Mouse (Mus musculus) adrenal gland, postnatal 4 days (tissue): ENCODE measurements around the gene Evx2. TPM values are rescaled to one million over a fixed set of nuclear protein-coding genes. Genes with fewer than 3 reads are reported as not detected.

ENCODE experiments used
- DNase-seq, 2 experiments: peaks; one replicate each; pipeline ENCODE4 v3.0.0; 2021 to 2022; ENCODE audit warnings: low spot score in 2 of 2, mixed read lengths in 2 of 2
- microRNA-seq: library from miRNA; unstranded; fragments of <30 nt; microRNA quantifications from one replicate; pipeline ENCODE4 v1.2.0, GENCODE M21; 2021
- total RNA-seq, 2 experiments: library from RNA; stranded (reverse); gene quantifications; 2 replicates each; pipeline ENCODE4 v1.2.3; 2021

The Evx2 gene
- total RNA-seq, 2 experiments from 2014 or later = not detected

DNA sequence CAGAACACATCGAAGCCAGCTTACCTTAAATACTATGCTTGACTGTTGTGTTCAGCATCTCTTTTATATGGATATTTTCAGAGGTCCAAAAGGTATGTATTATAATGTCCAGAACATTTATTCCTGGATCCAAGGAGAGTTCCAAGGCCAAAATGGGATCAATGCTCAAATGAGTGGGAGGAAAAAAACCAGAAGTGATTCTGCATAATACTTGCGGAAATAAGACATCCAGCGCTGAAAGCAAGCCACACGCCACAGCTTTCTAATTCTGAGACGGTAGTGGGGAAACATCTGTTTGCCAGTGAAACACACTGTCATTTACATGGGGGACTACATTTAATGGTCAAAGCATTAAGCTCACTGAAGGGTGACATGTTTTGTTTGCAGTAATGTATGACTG is 16.9 kb downstream of the Evx2 start:
- no peak for DNase-seq

DNA sequence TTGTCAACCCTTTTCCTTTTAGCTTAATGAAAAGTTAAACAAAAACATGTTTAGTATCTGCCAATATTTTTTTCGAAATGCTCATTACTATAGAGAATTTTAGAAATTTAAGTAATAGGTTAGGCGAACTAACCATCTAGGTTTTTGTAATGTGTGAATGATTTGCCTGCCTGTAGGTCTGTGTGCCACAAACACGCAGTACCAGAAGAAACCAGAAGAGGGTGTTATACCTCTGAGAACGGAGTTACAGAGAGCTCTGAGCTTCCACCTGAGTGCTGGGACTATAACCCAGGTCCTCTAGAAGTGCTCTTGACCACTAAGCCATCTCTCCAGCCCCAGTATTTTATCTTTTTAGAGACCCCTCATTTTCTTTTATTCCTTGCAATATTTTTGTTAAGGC is 23.9 kb downstream of the Evx2 start:
- DNase-seq = no peak

DNA sequence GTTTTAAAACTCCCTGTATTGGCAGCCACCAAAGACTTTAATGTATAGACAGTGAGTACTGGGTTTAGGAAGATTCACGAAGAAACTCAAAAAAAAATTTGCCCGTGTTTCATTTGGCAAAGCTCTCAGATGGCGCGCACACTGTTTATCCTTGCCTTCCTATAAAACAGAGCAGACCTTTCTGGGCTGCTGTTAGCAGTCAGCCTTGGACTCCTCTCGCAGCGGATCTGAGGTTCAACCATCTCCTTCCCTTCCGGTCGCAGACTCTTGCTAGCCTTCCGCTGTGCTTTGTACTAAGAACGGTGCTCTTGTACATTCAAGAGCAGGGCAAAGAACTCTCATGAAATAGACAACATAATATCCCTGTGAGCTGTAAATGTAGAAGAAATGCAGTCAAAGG is 39.0 kb downstream of the Evx2 start:
- DNase-seq = no peak

DNA sequence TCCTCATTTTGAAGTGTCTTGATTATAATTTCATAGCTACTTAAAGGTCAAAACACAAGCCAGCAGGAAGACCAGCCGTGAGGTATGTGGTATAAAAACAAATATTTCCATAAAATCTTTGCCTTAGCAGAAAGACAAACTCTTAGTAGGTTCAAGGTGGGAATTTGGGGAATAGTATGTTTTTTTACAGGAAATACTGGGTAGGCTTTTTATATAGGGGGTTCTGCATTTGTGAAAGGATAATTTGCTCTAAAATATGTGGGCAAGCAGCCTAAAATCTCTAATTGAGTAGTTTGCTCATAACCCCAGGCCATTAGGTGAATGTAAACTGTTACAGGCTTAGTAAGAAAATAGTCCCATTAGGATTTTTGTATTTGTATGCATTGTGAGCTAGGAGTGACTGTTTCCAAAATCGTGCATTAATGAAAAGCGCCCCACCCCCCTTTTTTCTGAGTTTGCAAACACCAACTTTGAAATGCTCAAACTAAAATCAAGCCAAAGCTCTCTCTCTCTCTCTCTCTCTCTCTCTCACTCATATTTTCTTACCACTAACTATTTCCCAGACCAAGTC is 39.6 kb downstream of the Evx2 start:
- no peak for DNase-seq

DNA sequence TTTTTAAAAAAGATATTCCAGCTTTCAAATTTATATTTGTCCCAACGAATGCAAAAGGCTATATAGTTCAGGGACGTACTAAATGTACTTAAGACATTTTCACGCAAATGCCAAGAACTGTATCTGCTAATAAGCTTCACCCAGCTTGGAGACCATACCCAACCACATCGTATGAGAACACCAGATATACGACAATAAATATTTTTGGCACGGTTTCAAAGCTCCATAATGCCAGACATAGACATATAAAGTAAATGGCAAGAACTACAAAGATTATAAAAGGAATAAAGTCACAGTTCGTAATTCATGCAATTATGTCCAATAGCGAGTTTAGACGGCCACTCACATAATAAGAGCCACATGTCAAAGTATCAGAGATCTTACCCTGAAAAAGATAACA is 41.7 kb downstream of the Evx2 start:
- no peak for DNase-seq

DNA sequence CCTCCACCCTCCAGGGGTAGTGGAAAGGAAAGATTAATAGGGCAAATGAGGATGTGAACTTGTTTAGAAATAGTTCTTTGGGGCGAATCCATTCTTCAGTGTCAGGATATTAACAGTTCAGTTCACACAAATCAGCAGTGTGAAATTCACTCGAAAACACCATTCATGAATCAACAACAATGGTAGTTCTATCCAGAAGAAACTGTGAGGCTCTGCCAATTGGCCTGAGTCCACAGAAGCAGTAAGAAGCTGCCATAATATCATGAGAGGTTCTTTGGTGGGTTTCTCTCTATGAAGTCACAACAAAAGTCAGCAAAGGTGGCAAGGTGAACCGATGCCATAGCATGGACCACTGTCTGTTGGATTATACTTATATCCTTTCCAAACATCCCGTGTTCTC is 48.0 kb downstream of the Evx2 start:
- DNase-seq = no peak

- DNase-seq = no peak
Observed at GRCm38 (mm10) chr2:74609350-74609749, 50.0 kb downstream of the Evx2 start.

- no peak for DNase-seq
Observed at GRCm38 (mm10) chr2:74606087-74606760, 53.1 kb downstream of the Evx2 start.

GRCm38 (mm10) chr2:74604011-74604410 is 55.3 kb downstream of the Evx2 start:
- DNase-seq = no peak

Small RNAs within 50 kb of the gene (microRNA-seq; reads per million reads assigned to microRNA genes)
- gene Gm44463 = not detected

Other genes with a start within 250 kb of the Evx2 start
- 10 to 100 TPM; 17.4 to 19.2 TPM for gene Lnpk, start 80.1 kb downstream of the Evx2 start, total RNA-seq
- not detected for gene Hoxd13, start 8.8 kb upstream of the Evx2 start, total RNA-seq
- not detected for gene Hoxd12, start 15.5 kb upstream of the Evx2 start, total RNA-seq
- 1 to 10 TPM in 1 of 2 experiments, not detected in 1; 5.1 TPM for gene Hoxd11, start 20.0 kb upstream of the Evx2 start, total RNA-seq
- 1 to 10 TPM in 1 of 2 experiments, under 1 TPM in 1; 0.71 to 5.2 TPM for gene Hoxd10, start 32.4 kb upstream of the Evx2 start, total RNA-seq
- 10 to 100 TPM in 1 of 2 experiments, 1 to 10 TPM in 1; 7.1 to 17.8 TPM for gene Hoxd9, start 38.2 kb upstream of the Evx2 start, total RNA-seq
- 10 to 100 TPM; 43.9 to 55.4 TPM for gene Hoxd8, start 45.1 kb upstream of the Evx2 start, total RNA-seq
- gene Hoxd3, start 52.4 kb upstream of the Evx2 start, total RNA-seq = 1 to 10 TPM in 1 of 2 experiments, under 1 TPM in 1; 0.82 to 2.5 TPM
- 10 to 100 TPM; 21.5 to 29.5 TPM for gene Hoxd4, start 52.4 kb upstream of the Evx2 start, total RNA-seq
- 1 to 10 TPM; 1.4 to 3.7 TPM for gene Gm28230, start 67.2 kb upstream of the Evx2 start, total RNA-seq
- under 1 TPM in 1 of 2 experiments, not detected in 1; 0.50 TPM for gene Hoxd1, start 103.4 kb upstream of the Evx2 start, total RNA-seq
- gene Mtx2, start 166.2 kb upstream of the Evx2 start, total RNA-seq = 10 to 100 TPM; 90.8 to 93.6 TPM